Mouse (Mus musculus): ENCODE results near the gene Ceacam16. TPM values are rescaled to one million over a fixed set of nuclear protein-coding genes. Genes with fewer than 3 reads are reported as not detected.

The Ceacam16 gene
- not detected in 2 replicates for total RNA-seq (2014; rRNA removed)
- 0.90 and 1.5 TPM in 2 replicates for polyA plus RNA-seq (2015; fragmentation: Nextera tagmentation; extraction: Ambion mirVana)

- 76% methylated on average over 9 of the region's 9 CpGs for WGBS
- no peaks in the 10 kb centered on the region for H3K9me3 ChIP-seq (ENCODE audit: low read length)
- no peaks in the 10 kb centered on the region for H3K4me1 ChIP-seq (ENCODE audit: insufficient read depth, low read length)
- peaks cover 6% of the 10 kb centered on the region; the same call in 1 of the 2 replicates for H3K36me3 ChIP-seq (ENCODE audit: insufficient read depth, low read length)
- H3K27ac ChIP-seq (ENCODE audit: low read depth, low read length): no peak within 1 kb of the TSS
- no peak within 1 kb of the TSS for H3K4me3 ChIP-seq (ENCODE audit: low read depth, low read length)
- no peak within 1 kb of the TSS for H3K9ac ChIP-seq (replicated peaks; ENCODE audit: low read length, poor library complexity, severe bottlenecking)
- no peak for DNase-seq (ENCODE audit: low spot score)
- no peak for ATAC-seq (ENCODE audit: low FRiP score)
- no peak within 1 kb of the TSS for H3K4me2 ChIP-seq (ENCODE audit: low read depth, low read length, poor library complexity, severe bottlenecking)
- no peak for TF ChIP-seq CTCF (IDR thresholded peaks at IDR 0.05)
- no peaks in the 10 kb centered on the region for H3K27me3 ChIP-seq (ENCODE audit: insufficient read depth, low read length)
Observed at GRCm38 (mm10) chr7:19861199-19861598, at the start of gene Ceacam16. Gene Ceacam16 (minus strand): TSS chr7:19861299.

GRCm38 (mm10) chr7:19910421-19911291, 49.6 kb upstream of the Ceacam16 start:
- H3K36me3 ChIP-seq (ENCODE audit: insufficient read depth, low read length): peaks cover 19% of the 10 kb centered on the region
- DNase-seq (ENCODE audit: low spot score) (peak; percentile 78), ATAC-seq (ENCODE audit: low FRiP score) (peak; percentile 68)
- H3K4me2 ChIP-seq (ENCODE audit: low read depth, low read length, poor library complexity, severe bottlenecking): no peak overlapping the region
- no peak overlapping the region for H3K27ac ChIP-seq (ENCODE audit: low read depth, low read length)
- TF ChIP-seq CTCF (IDR thresholded peaks at IDR 0.05): peak; percentile 88
- H3K4me3 ChIP-seq (ENCODE audit: low read depth, low read length): no peak overlapping the region
- 51% methylated on average over 21 of the region's 21 CpGs for WGBS
- H3K27me3 ChIP-seq (ENCODE audit: insufficient read depth, low read length): no peaks in the 10 kb centered on the region
- 0 out of 2 replicates have a peak, but pooled peaks cover 7% of the 10 kb centered on the region for H3K9me3 ChIP-seq (ENCODE audit: low read length)
- no peaks in the 10 kb centered on the region for H3K4me1 ChIP-seq (ENCODE audit: insufficient read depth, low read length)
- no peak overlapping the region for H3K9ac ChIP-seq (replicated peaks; ENCODE audit: low read length, poor library complexity, severe bottlenecking)

DNA sequence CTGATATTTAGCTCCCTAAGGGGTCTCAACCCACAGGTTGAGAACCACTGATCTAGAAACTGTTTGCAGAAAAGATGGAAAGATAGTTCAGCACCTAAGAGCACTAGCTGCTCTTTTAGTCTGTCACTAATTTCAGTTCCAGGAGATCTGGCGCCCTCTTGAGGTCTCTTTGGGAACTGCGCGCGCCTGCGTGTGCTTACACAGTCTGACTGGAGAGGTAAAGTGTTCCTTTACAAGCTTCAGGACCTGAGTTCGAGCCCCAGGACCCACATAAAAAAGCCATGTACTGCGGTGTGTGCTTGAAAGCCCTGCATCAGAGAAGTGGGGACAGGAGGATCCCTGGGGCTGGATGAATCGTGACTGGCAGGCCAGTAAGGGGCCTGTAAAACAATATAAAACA, 28.8 kb upstream of the Ceacam16 start:
- no peak for DNase-seq (ENCODE audit: low spot score)
- TF ChIP-seq CTCF (IDR thresholded peaks at IDR 0.05): peak; percentile 66
- Histone ChIP-seq H3K27ac (ENCODE audit: low read depth, low read length) (no peak overlapping the region), H3K4me2 (ENCODE audit: low read depth, low read length, poor library complexity, severe bottlenecking) (no peak overlapping the region), H3K4me3 (ENCODE audit: low read depth, low read length) (no peak overlapping the region), H3K9me3 (ENCODE audit: low read length) (peaks cover 9% of the 10 kb centered on the region; the same call in 1 of the 2 replicates), H3K36me3 (ENCODE audit: insufficient read depth, low read length) (no peaks in the 10 kb centered on the region), H3K4me1 (ENCODE audit: insufficient read depth, low read length) (no peaks in the 10 kb centered on the region), H3K27me3 (ENCODE audit: insufficient read depth, low read length) (no peaks in the 10 kb centered on the region), H3K9ac (replicated peaks; ENCODE audit: low read length, poor library complexity, severe bottlenecking) (no peak overlapping the region)
- no peak for ATAC-seq (ENCODE audit: low FRiP score)
- WGBS: 57% methylated on average over 8 of the region's 8 CpGs

DNA sequence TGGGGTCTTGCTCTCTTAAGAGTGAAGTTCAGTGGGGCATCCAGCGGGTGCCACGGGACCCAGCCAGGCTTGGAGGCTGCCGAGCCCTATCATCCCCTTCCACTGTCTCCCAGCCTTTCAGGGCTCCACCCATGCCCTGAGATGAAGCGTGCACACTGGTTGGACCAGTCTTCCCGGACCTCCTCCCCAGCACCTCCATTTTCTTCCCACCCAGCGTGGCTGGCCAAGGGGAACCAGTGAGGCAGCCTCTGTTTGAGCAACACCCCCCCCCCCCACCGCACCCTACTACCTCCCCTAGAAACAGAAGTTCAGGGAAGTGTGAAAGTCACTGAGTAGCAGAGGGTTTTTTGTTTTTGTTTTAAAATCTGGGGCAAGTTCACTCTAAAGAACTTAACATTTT, 26.8 kb upstream of the Ceacam16 start, which contains the start of gene Ceacam19:
TSS of gene Ceacam19 (minus strand) at position 117 of the 400 bp plus-strand sequence.
- no peak for ATAC-seq (ENCODE audit: low FRiP score)

DNA sequence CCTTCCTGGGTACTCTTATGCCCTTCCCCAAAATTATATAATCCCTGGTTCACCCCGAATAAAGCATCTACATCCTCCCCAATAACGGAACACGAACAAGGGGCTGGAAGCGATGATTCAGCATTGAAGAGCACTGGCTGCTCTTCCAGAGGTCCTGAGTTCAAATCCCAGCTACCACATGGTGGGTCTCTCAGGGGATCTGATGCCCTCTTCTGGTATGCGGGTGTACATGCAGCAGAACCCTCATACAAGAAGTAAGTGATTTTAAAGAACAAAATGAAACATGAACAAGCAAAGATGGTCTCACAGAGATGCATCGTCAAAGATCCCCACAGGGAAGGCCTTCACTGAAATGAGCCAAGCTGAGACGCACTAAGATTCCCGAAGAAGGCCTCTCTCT, 19.7 kb upstream of the Ceacam16 start:
- H3K27ac ChIP-seq (ENCODE audit: low read depth, low read length): no peak overlapping the region
- H3K9ac ChIP-seq (replicated peaks; ENCODE audit: low read length, poor library complexity, severe bottlenecking): no peak overlapping the region
- 78% methylated on average over 8 of the region's 8 CpGs for WGBS
- H3K4me1 ChIP-seq (ENCODE audit: insufficient read depth, low read length): no peaks in the 10 kb centered on the region
- no peaks in the 10 kb centered on the region for H3K27me3 ChIP-seq (ENCODE audit: insufficient read depth, low read length)
- no peaks in the 10 kb centered on the region for H3K9me3 ChIP-seq (ENCODE audit: low read length)
- TF ChIP-seq CTCF (IDR thresholded peaks at IDR 0.05): no peak
- DNase-seq (ENCODE audit: low spot score): no peak
- no peaks in the 10 kb centered on the region for H3K36me3 ChIP-seq (ENCODE audit: insufficient read depth, low read length)
- no peak for ATAC-seq (ENCODE audit: low FRiP score)
- no peak overlapping the region for H3K4me3 ChIP-seq (ENCODE audit: low read depth, low read length)
- no peak overlapping the region for H3K4me2 ChIP-seq (ENCODE audit: low read depth, low read length, poor library complexity, severe bottlenecking)

More for the DNA sequence above, 26.8 kb upstream of the Ceacam16 start, which contains the start of gene Ceacam19:
- 80% methylated on average over 7 of the region's 7 CpGs for WGBS
- Histone ChIP-seq H3K9ac (replicated peaks; ENCODE audit: low read length, poor library complexity, severe bottlenecking) (no peak within 1 kb of the TSS), H3K27me3 (ENCODE audit: insufficient read depth, low read length) (no peaks in the 10 kb centered on the region), H3K9me3 (ENCODE audit: low read length) (no peaks in the 10 kb centered on the region), H3K4me2 (ENCODE audit: low read depth, low read length, poor library complexity, severe bottlenecking) (no peak within 1 kb of the TSS), H3K36me3 (ENCODE audit: insufficient read depth, low read length) (no peaks in the 10 kb centered on the region), H3K4me3 (ENCODE audit: low read depth, low read length) (no peak within 1 kb of the TSS), H3K4me1 (ENCODE audit: insufficient read depth, low read length) (no peaks in the 10 kb centered on the region), H3K27ac (ENCODE audit: low read depth, low read length) (no peak within 1 kb of the TSS)
- DNase-seq (ENCODE audit: low spot score): no peak
- no peak for TF ChIP-seq CTCF (IDR thresholded peaks at IDR 0.05)
